Mouse (Mus musculus) large intestine, adult 2 months (tissue): ENCODE data around the gene Tmem41a. TPM values are rescaled to one million over a fixed set of nuclear protein-coding genes. Genes with fewer than 3 reads are reported as not detected.

Source experiments
- DNase-seq: peaks from one replicate; pipeline ENCODE4 v3.0.0-alpha.2; 2012; ENCODE audit warnings: low read depth, low spot score
- WGBS: fragments of 180-500 bp; shearing (Covaris S2); methylation state at CpG from one replicate; pipeline ENCODE4 v1.1.7; 2018; 5-methylcytosine and 5-hydroxymethylcytosine counted together
- polyA plus RNA-seq: library from polyadenylated mRNA; depleted of rRNA; stranded (reverse); fragments of >200 nt; gene quantifications from 2 replicates; pipeline ENCODE4 v1.2.3, GENCODE M21; 2012; rRNA removed

The Tmem41a gene
- polyA plus RNA-seq, 1 experiment, result 59.4 TPM

GRCm38 (mm10) chr16:21906902-21907301 is 40.5 kb downstream of the Tmem41a start:
- 95% methylated on average over 6 of the region's 6 CpGs for WGBS
- DNase-seq, result no peak

GRCm38 (mm10) chr16:21905996-21906395 is 41.4 kb downstream of the Tmem41a start:
- no peak for DNase-seq
- 91% methylated on average over 7 of the region's 7 CpGs for WGBS

- WGBS, result 78% methylated on average over 10 of the region's 10 CpGs
- DNase-seq, result no peak
Measured at GRCm38 (mm10) chr16:21904636-21905035, 42.7 kb downstream of the Tmem41a start.

- no peak for DNase-seq
- WGBS, result 81% methylated on average over 5 of the region's 5 CpGs
Measured at GRCm38 (mm10) chr16:21901286-21901685, 46.1 kb downstream of the Tmem41a start.

GRCm38 (mm10) chr16:21893890-21894289 is 53.5 kb downstream of the Tmem41a start:
- WGBS, result 90% methylated on average over 6 of the region's 6 CpGs

GRCm38 (mm10) chr16:21887601-21888000 is 59.8 kb downstream of the Tmem41a start:
- WGBS, result 82% methylated on average over 2 of the region's 2 CpGs
- DNase-seq, result no peak

More at GRCm38 (mm10) chr16:21893890-21894289, 53.5 kb downstream of the Tmem41a start:
- DNase-seq, result no peak

Other genes starting within 250 kb of the Tmem41a start
- gene Ehhadh, start 159.7 kb downstream of the Tmem41a start, polyA plus RNA-seq, result 16.5 and 37.3 TPM in 2 replicates
- gene Map3k13, start 153.2 kb downstream of the Tmem41a start, polyA plus RNA-seq, result 3.9 and 8.0 TPM in 2 replicates
- 34.3 and 53.9 TPM in 2 replicates for gene Liph, start 48.1 kb upstream of the Tmem41a start, polyA plus RNA-seq
- 8.8 and 11.4 TPM in 2 replicates for gene Senp2, start 61.9 kb upstream of the Tmem41a start, polyA plus RNA-seq
- gene Igf2bp2, start 215.7 kb upstream of the Tmem41a start, polyA plus RNA-seq, result 9.7 and 11.5 TPM in 2 replicates